Mouse (Mus musculus): ENCODE measurements around the gene Rai1.

DNA sequence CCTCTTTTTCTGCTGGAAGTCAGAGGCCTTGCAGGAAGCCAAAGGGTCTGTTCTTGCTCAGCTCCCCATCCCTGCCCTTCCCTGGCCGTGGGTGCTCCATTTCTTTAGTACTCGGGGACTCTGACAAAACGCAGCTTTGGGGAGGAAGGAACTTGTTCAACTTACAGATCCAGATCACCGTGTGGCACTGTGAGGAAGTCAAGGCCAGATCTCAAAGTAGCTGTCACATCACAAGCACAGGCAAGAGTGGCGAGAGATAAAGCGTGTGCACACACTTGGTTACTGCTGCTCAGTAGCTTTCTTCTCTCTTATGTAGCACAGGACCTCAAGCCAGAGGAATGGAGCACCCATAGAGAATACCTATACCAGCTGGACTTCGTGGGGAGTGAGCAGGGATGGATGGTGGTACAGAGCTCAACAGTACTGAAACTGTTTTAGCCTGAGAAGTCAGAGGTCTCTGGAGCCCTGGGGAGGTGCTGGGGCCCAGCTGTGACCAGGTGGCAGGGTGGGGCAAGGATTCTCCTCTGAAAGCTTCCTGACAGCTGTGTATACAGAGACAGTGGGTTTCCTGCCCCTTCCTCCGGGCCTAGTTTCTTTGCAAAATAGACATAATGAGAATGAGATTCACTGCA lies 5.1 kb upstream of the Rai1 start:
- TF ChIP-seq CTCF (IDR thresholded peaks at IDR 0.05; ENCODE audit: low read depth, low read length) (no peak), POLR2A (IDR thresholded peaks at IDR 0.05; ENCODE audit: extremely low read depth, insufficient read depth, low read length) (no peak)
